Mouse (Mus musculus) mesoderm, embryonic 11.5 days (tissue): Measurements from ENCODE around the gene Tlr9.

ENCODE experiments used
- DNase-seq: peaks from one replicate; pipeline ENCODE4 v3.0.0-alpha.2; 2012; ENCODE audit warnings: low read depth, low spot score

Tlr9 gene

GRCm38 (mm10) chr9:106222261-106222851, at the start of gene Tlr9:
Gene Tlr9 (plus strand): TSS chr9:106222598.
- DNase-seq, result no peak

GRCm38 (mm10) chr9:106173363-106173762, 49.0 kb upstream of the Tlr9 start:
- DNase-seq, result no peak

DNA sequence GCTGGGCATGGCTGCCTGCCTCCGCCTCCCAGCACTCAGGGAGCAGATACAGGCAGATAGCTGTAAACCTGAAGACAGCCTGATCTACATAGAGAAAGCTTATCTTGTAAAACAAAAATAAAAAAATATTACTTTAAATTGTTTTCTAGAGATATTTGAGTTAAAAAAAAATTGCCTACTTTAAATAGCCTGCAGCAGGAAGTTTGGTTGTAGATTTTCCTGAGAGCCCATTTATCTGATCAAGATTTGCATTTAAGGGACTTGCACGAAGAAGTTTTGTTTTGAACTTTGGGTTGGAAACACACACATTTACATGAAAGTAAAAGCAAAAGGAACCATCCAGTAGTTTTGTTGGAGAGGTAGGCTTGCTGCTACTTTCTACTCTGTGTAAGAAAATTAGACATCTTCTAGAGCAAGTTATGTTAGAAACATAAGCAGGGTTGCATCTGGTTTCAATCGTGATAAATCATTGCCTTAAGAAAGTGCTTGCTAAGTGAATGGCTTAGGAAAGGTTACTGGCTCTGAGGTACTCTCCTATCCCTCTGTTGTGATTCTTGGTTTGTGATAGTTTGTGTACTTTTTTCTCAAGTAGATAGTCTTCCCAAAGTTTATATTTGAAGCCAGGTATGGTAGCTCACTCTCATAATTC, 46.7 kb upstream of the Tlr9 start:
- no peak for DNase-seq

DNA sequence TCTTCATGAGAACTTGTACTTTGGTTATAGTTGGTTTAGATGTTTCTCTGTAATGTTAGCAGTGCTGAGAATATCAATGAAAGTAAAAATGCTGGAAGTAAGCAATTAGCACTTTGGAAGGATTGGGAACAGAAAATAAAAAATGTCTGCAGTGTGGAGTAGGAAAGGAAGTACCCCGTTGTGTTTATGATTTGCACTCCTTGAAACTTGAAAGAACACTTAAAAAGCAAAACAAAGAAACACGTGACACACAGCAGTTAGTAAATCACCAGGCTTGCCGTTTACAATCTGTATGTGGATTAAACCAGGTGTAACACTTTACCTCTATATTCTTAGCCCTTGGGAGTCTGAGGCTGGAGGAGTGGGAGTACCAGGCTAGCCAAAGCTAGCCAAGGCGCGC, 45.6 kb upstream of the Tlr9 start:
- DNase-seq, result no peak

- DNase-seq, result no peak
Observed at GRCm38 (mm10) chr9:106177799-106178198, 44.6 kb upstream of the Tlr9 start.

DNA sequence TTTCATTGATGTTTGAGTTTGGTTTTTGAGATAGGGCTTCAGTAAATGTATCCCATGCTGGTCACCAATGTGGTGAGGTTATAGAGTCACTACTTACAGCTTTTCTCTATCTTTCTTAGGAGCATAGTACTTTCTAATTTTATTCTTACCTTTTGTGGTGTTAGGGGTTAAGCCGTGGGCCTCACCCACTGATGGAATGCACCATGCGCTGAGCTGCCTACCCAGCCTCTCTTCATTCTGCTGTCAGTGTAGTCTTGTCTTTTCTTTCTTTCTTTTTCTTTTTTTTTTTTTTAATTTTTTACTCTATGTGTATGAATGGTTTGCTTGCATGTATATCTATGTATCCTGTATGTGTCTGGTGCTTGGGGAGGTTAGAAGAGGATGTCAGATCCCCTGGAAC, 42.9 kb upstream of the Tlr9 start:
- no peak for DNase-seq

GRCm38 (mm10) chr9:106179964-106180363, 42.4 kb upstream of the Tlr9 start:
- DNase-seq, result no peak

- DNase-seq, result no peak
Observed at GRCm38 (mm10) chr9:106182146-106182545, 40.3 kb upstream of the Tlr9 start.

DNA sequence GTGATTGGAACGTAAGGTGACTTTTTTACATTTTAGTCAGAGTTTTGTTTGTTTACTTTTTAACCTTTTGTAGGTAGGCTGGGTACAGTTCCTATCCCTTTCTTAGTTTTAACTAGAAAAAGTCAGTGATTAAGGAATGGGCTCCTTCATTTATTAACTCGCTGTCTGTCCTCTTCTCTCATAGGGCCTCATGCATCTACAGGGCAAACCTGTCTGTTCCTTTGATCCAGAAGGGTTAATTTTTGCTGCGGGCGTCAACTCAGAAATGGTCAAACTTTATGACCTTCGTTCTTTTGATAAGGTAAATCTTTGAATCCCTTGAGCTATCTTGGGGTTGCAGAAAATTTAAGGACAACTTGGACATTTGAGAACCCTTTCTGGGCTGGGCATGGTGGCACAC, 38.4 kb upstream of the Tlr9 start:
- DNase-seq, result no peak

- no peak for DNase-seq
Observed at GRCm38 (mm10) chr9:106191355-106191754, 31.0 kb upstream of the Tlr9 start.

GRCm38 (mm10) chr9:106192024-106192423, 30.4 kb upstream of the Tlr9 start:
- no peak for DNase-seq

- no peak for DNase-seq
Observed at GRCm38 (mm10) chr9:106192998-106193397, 29.4 kb upstream of the Tlr9 start.

GRCm38 (mm10) chr9:106193930-106194807, 28.2 kb upstream of the Tlr9 start:
- DNase-seq, result no peak

DNA sequence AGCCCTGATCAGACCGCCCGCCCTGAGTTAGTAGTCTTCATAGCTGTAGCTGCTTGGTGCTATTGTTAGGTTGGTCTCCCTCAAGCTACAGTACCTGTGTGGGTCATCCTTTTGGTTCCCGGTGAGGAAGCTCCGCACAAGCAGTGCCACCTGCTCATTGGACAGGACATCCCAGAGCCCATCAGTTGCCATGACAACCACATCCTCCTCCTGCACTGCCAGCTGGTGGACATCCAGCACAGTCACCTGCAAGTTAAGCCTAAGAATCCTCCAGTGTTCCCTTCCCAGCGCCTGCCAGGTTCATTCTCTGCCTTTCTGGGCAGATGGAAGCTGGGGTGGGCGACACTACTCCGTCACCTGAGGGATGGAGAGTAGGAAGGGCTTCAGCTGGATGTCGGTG, 26.7 kb upstream of the Tlr9 start:
- DNase-seq, result no peak

- DNase-seq, result no peak
Observed at GRCm38 (mm10) chr9:106197081-106197713, 25.2 kb upstream of the Tlr9 start.

DNA sequence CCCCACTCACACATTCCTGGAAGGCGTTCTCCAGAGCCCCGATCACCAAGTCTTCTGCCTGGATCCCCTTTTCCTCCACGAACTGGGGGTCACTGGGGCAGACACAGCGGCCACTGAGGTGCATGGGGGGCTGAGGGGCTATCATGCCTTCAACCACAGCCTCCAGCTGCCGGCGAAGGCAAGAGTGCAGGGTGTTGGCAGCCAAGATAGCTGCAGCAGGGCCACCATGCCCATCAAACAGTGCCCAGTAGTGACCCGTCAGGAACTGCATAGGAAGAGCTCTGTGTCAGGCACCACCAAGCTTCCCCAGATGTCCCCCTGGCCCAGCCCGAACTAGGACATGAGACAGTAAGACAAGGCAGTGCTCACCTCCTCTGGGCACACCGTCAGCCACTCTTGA, 24.7 kb upstream of the Tlr9 start:
- no peak for DNase-seq

DNA sequence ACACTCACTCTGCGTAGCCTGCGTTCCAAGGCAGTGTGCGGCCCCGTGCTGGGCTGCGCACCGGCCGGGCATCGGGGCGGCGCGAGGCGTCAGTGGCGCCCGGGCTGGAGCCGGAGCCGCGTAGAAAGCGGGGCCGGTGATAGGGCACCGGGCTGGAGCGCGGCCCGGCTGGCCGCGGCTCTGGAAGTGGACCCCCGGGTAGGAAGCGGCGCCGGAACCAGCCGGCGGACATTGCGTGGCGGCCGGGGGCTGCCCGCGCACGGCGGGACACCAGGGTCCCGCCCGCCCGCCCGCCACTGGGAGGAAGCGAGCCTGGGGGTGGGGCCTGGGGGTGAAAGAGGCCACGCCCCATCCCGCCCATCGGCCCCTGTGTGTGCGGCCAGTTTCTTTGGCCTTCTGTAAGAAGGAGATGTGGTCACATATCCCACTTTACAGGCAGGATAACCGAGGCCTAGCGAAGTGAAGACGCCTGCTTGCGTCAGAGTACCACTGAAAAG, 23.4 kb upstream of the Tlr9 start:
- DNase-seq, result peak; percentile 58

DNA sequence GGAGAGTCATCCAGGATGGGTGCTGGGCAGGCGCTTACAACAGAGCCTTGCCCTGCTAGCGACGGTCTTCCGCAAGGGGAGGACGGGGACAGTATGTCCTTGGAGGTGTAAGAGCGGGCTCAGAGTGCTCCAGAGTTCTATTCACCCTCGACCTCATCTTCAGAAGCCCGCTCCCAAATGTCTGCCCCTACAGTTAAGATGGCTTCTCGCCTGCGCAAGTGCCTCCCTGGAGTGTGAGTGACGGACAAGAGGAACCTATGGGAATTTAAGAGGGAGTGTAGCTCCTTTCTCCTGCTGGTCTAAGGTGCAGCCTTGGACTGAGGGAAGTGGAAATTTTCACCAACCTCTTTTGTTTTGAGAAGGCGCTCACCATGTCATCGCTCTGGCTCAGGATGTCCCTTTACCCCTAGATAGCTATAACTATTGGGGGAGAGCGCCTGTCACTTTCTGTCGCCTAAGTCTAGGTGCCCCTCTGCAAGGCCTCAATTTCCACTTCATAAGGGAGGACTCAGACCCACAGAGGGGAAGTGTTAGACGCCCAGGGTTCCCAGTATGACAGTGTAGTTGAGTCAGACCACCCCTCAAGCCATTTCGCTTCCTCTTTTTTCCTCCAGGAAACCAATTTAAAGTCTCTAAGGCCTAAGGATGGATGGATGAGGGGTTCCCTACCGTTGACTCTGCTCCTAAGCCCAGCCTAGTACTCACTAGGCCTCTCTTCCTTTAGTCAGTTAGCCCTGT, 22.7 kb upstream of the Tlr9 start, which contains the start of gene Ppm1m:
Gene Ppm1m (minus strand): TSS at position 212 of the 738 bp plus-strand sequence.
- no peak for DNase-seq

- no peak for DNase-seq
Observed at GRCm38 (mm10) chr9:106201895-106202294, 20.5 kb upstream of the Tlr9 start.

GRCm38 (mm10) chr9:106202819-106203636, 19.4 kb upstream of the Tlr9 start, which contains the start of gene Twf2:
Gene Twf2 (plus strand): TSS chr9:106203108.
- DNase-seq, result peak; percentile 95
